Mouse (Mus musculus): ENCODE data around the gene Pgm1. TPM values are rescaled to one million over a fixed set of nuclear protein-coding genes. Genes with fewer than 3 reads are reported as not detected.

Gene Pgm1
- polyA plus RNA-seq, 1 experiment: 95.6 TPM

DNA sequence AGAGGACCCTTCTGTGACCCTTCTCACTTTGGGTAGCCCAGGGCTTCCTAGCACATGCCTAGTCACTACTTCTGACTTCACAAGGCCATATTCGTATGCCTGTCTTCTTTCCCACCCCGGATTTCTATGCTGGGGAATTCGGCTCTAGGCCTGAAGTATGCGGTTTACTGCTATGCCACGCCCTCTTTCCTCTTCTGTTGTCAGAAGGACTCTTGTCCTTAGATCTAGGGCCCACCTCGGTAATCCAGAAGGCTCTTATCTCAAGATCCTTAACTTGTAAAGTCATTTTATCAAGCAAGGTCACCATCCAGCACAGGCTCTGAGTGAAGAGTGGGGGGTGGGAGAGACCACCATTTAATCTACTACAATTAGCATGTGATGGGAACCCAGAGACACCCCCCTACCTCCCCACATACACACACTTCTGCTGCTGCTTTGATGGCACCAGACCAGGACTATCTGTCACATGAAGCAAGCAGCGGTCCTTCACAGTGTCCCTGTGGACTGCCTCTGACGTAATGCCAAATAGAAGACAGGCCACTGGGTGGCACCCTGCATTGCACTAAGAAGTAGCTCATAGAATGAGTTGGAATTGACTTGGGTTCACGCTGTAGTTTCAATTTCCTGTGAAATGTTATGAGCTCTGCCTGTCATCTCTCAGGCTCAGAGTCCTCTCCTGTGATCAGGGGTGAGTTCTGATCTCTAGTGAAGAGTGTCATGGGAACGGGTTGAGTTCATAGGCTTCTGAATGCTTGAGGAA, 12.6 kb downstream of the Pgm1 start:
- TF ChIP-seq CEBPB (IDR thresholded peaks at IDR 0.05; ENCODE audit: insufficient read depth, poor library complexity, severe bottlenecking) (no peak), USF1 (IDR thresholded peaks at IDR 0.05; ENCODE audit: low read depth) (no peak), POLR2AphosphoS2 (IDR thresholded peaks at IDR 0.05; ENCODE audit: insufficient read length, low read depth) (no peak), REST (IDR thresholded peaks at IDR 0.05; ENCODE audit: insufficient read depth, insufficient read length) (no peak), TCF12 (IDR thresholded peaks at IDR 0.05; ENCODE audit: insufficient read depth, poor library complexity, severe bottlenecking) (no peak), TCF3 (IDR thresholded peaks at IDR 0.05; ENCODE audit: insufficient read length, low read depth) (no peak), MYOG (IDR thresholded peaks at IDR 0.05; ENCODE audit: control insufficient read depth in 1 of 3, insufficient read depth in 1 of 3, insufficient read length in 2 of 3, low read depth in 2 of 3) (no peak)
- Histone ChIP-seq H3K4me3 (no peak overlapping the region), H3ac (ENCODE audit: control insufficient read depth, insufficient read length) (no peak overlapping the region), H3K27me3 (ENCODE audit: control insufficient read depth, insufficient read depth, insufficient read length) (no peaks in the 10 kb centered on the region), H3K36me3 (ENCODE audit: control insufficient read depth, insufficient read depth) (no peaks in the 10 kb centered on the region), H3K79me2 (ENCODE audit: control insufficient read depth, insufficient read depth) (peaks cover 6% of the 10 kb centered on the region), H3K4me2 (ENCODE audit: low read depth) (no peak overlapping the region)

- Histone ChIP-seq H3K4me3 (no peak overlapping the region), H3K27me3 (ENCODE audit: control insufficient read depth, insufficient read depth, insufficient read length) (no peaks in the 10 kb centered on the region)
Measured at GRCm38 (mm10) chr4:99944606-99945005, 15.4 kb downstream of the Pgm1 start.

DNA sequence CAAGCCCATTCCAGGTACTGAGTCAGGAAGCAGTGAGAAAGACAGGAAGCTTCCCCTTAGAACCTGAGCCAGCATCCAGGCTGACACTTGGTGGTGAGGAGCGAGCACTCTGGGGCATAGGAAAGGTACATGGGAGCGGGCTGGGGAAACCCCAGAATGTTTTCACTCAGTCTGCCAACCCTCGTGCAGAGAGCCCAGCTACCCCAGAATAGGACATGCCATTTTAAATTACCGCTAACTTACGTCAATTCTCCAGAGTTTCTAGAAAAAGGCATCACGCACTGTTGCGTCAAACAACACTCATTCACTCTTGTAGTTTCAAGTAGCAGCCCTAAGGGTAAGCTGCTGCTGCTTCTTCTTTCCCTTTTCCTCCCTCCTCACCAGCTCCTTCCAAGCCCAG, 15.8 kb downstream of the Pgm1 start:
- Histone ChIP-seq H3K79me2 (ENCODE audit: control insufficient read depth, insufficient read depth) (no peaks in the 10 kb centered on the region), H3K4me3 (no peak overlapping the region), H3K4me2 (ENCODE audit: low read depth) (no peak overlapping the region), H3K27me3 (ENCODE audit: control insufficient read depth, insufficient read depth, insufficient read length) (no peaks in the 10 kb centered on the region), H3K36me3 (ENCODE audit: control insufficient read depth, insufficient read depth) (no peaks in the 10 kb centered on the region), H3ac (ENCODE audit: control insufficient read depth, insufficient read length) (no peak overlapping the region)
- TF ChIP-seq MAX (IDR thresholded peaks at IDR 0.05; ENCODE audit: low read depth) (no peak), E2F4 (IDR thresholded peaks at IDR 0.05; ENCODE audit: insufficient read depth) (no peak), MYOD1 (IDR thresholded peaks at IDR 0.05; ENCODE audit: control insufficient read depth in 1 of 3, insufficient read length in 2 of 3, low read depth in 2 of 3) (no peak), CEBPB (IDR thresholded peaks at IDR 0.05; ENCODE audit: insufficient read depth, poor library complexity, severe bottlenecking) (no peak), POLR2AphosphoS2 (IDR thresholded peaks at IDR 0.05; ENCODE audit: insufficient read length, low read depth) (no peak), SRF (IDR thresholded peaks at IDR 0.05; ENCODE audit: control insufficient read depth, insufficient read length, low read depth) (no peak), POLR2A (IDR thresholded peaks at IDR 0.05; ENCODE audit: insufficient read length, low read depth) (no peak), REST (IDR thresholded peaks at IDR 0.05; ENCODE audit: insufficient read depth, insufficient read length) (no peak), USF1 (IDR thresholded peaks at IDR 0.05; ENCODE audit: low read depth) (no peak), TCF12 (IDR thresholded peaks at IDR 0.05; ENCODE audit: insufficient read depth, poor library complexity, severe bottlenecking) (no peak), TCF3 (IDR thresholded peaks at IDR 0.05; ENCODE audit: insufficient read length, low read depth) (no peak), MYOG (IDR thresholded peaks at IDR 0.05; ENCODE audit: control insufficient read depth in 1 of 3, insufficient read depth in 1 of 3, insufficient read length in 2 of 3, low read depth in 2 of 3) (no peak)

More at GRCm38 (mm10) chr4:99944606-99945005, 15.4 kb downstream of the Pgm1 start:
- H3K79me2 ChIP-seq (ENCODE audit: control insufficient read depth, insufficient read depth): no peaks in the 10 kb centered on the region
- no peak overlapping the region for H3K4me2 ChIP-seq (ENCODE audit: low read depth)
- TF ChIP-seq TCF3 (IDR thresholded peaks at IDR 0.05; ENCODE audit: insufficient read length, low read depth) (no peak), E2F4 (IDR thresholded peaks at IDR 0.05; ENCODE audit: insufficient read depth) (no peak), POLR2AphosphoS2 (IDR thresholded peaks at IDR 0.05; ENCODE audit: insufficient read length, low read depth) (no peak), REST (IDR thresholded peaks at IDR 0.05; ENCODE audit: insufficient read depth, insufficient read length) (no peak), SRF (IDR thresholded peaks at IDR 0.05; ENCODE audit: control insufficient read depth, insufficient read length, low read depth) (no peak), TCF12 (IDR thresholded peaks at IDR 0.05; ENCODE audit: insufficient read depth, poor library complexity, severe bottlenecking) (no peak), MYOD1 (IDR thresholded peaks at IDR 0.05; ENCODE audit: control insufficient read depth in 1 of 3, insufficient read length in 2 of 3, low read depth in 2 of 3) (no peak), CEBPB (IDR thresholded peaks at IDR 0.05; ENCODE audit: insufficient read depth, poor library complexity, severe bottlenecking) (no peak), MAX (IDR thresholded peaks at IDR 0.05; ENCODE audit: low read depth) (no peak), MYOG (IDR thresholded peaks at IDR 0.05; ENCODE audit: control insufficient read depth in 1 of 3, insufficient read depth in 1 of 3, insufficient read length in 2 of 3, low read depth in 2 of 3) (no peak), POLR2A (IDR thresholded peaks at IDR 0.05; ENCODE audit: insufficient read length, low read depth) (no peak), USF1 (IDR thresholded peaks at IDR 0.05; ENCODE audit: low read depth) (no peak)
- H3ac ChIP-seq (ENCODE audit: control insufficient read depth, insufficient read length): no peak overlapping the region
- no peaks in the 10 kb centered on the region for H3K36me3 ChIP-seq (ENCODE audit: control insufficient read depth, insufficient read depth)

- H3ac ChIP-seq (ENCODE audit: control insufficient read depth, insufficient read length): no peak overlapping the region
- H3K4me3 ChIP-seq: no peak overlapping the region
- no peak overlapping the region for H3K4me2 ChIP-seq (ENCODE audit: low read depth)
- TF ChIP-seq POLR2A (IDR thresholded peaks at IDR 0.05; ENCODE audit: insufficient read length, low read depth) (no peak), TCF12 (IDR thresholded peaks at IDR 0.05; ENCODE audit: insufficient read depth, poor library complexity, severe bottlenecking) (no peak), POLR2AphosphoS2 (IDR thresholded peaks at IDR 0.05; ENCODE audit: insufficient read length, low read depth) (no peak), SRF (IDR thresholded peaks at IDR 0.05; ENCODE audit: control insufficient read depth, insufficient read length, low read depth) (no peak), TCF3 (IDR thresholded peaks at IDR 0.05; ENCODE audit: insufficient read length, low read depth) (no peak), USF1 (IDR thresholded peaks at IDR 0.05; ENCODE audit: low read depth) (no peak), MYOD1 (IDR thresholded peaks at IDR 0.05; ENCODE audit: control insufficient read depth in 1 of 3, insufficient read length in 2 of 3, low read depth in 2 of 3) (no peak), REST (IDR thresholded peaks at IDR 0.05; ENCODE audit: insufficient read depth, insufficient read length) (no peak), E2F4 (IDR thresholded peaks at IDR 0.05; ENCODE audit: insufficient read depth) (no peak), CEBPB (IDR thresholded peaks at IDR 0.05; ENCODE audit: insufficient read depth, poor library complexity, severe bottlenecking) (no peak), MAX (IDR thresholded peaks at IDR 0.05; ENCODE audit: low read depth) (no peak), MYOG (IDR thresholded peaks at IDR 0.05; ENCODE audit: control insufficient read depth in 1 of 3, insufficient read depth in 1 of 3, insufficient read length in 2 of 3, low read depth in 2 of 3) (no peak)
- no peaks in the 10 kb centered on the region for H3K27me3 ChIP-seq (ENCODE audit: control insufficient read depth, insufficient read depth, insufficient read length)
- no peaks in the 10 kb centered on the region for H3K36me3 ChIP-seq (ENCODE audit: control insufficient read depth, insufficient read depth)
- no peaks in the 10 kb centered on the region for H3K79me2 ChIP-seq (ENCODE audit: control insufficient read depth, insufficient read depth)
Measured at GRCm38 (mm10) chr4:99946516-99946915, 17.3 kb downstream of the Pgm1 start.
